Mouse (Mus musculus) myocyte (in vitro differentiated cells): Measurements from ENCODE around the gene Tet3. TPM values are rescaled to one million over a fixed set of nuclear protein-coding genes. Genes with fewer than 3 reads are reported as not detected.

Source experiments
- H3K27me3 ChIP-seq: one replicate; pipeline ENCODE4 v1.6.1; 2011; ENCODE audit not compliant: control insufficient read depth, insufficient read depth, insufficient read length
- H3K36me3 ChIP-seq: one replicate; pipeline ENCODE4 v1.6.1; 2011; ENCODE audit not compliant: control insufficient read depth, insufficient read depth
- H3K4me2 ChIP-seq: one replicate; pipeline ENCODE4 v1.6.1; 2011; ENCODE audit warnings: low read depth, control low read depth
- H3K4me3 ChIP-seq: one replicate; pipeline ENCODE4 v1.5.1; 2011; ENCODE audit warnings: mild to moderate bottlenecking, control low read depth, moderate library complexity
- H3K79me2 ChIP-seq: one replicate; pipeline ENCODE4 v1.6.1; 2011; ENCODE audit not compliant: control insufficient read depth, insufficient read depth
- H3ac ChIP-seq: one replicate; pipeline ENCODE4 v1.6.1; 2011; ENCODE audit not compliant: control insufficient read depth, insufficient read length
- CEBPB ChIP-seq: IDR thresholded peaks from 2 replicates; pipeline ENCODE4 v1.6.1; 2011; ENCODE audit warnings: mild to moderate bottlenecking, moderate library complexity; ENCODE audit not compliant: poor library complexity, insufficient read depth, severe bottlenecking
- E2F4 ChIP-seq: IDR thresholded peaks from one replicate; pipeline ENCODE4 v1.6.1; 2011; ENCODE audit warnings: mild to moderate bottlenecking, control low read depth, moderate library complexity; ENCODE audit not compliant: insufficient read depth
- MAX ChIP-seq: IDR thresholded peaks from one replicate; pipeline ENCODE4 v1.6.1; 2011; ENCODE audit warnings: low read depth, mild to moderate bottlenecking, control low read depth
- MYOD1 ChIP-seq, 3 experiments: IDR thresholded peaks; one replicate each; pipeline ENCODE4 v1.6.1; 2011; ENCODE audit warnings: control low read depth in 2 of 3, low read depth in 2 of 3, mild to moderate bottlenecking in 2 of 3, moderate library complexity in 1 of 3; ENCODE audit not compliant: insufficient read length in 2 of 3, control insufficient read depth in 1 of 3
- MYOG ChIP-seq, 3 experiments: IDR thresholded peaks; one replicate each; pipeline ENCODE4 v1.6.1; 2011; ENCODE audit warnings: control low read depth in 2 of 3, low read depth in 2 of 3, mild to moderate bottlenecking in 2 of 3; ENCODE audit not compliant: insufficient read length in 2 of 3, control insufficient read depth in 1 of 3, insufficient read depth in 1 of 3
- POLR2A ChIP-seq: IDR thresholded peaks from one replicate; pipeline ENCODE4 v1.6.1; 2011; ENCODE audit warnings: low read depth, mild to moderate bottlenecking, control low read depth, moderate library complexity; ENCODE audit not compliant: insufficient read length
- POLR2AphosphoS2 ChIP-seq: IDR thresholded peaks from one replicate; pipeline ENCODE4 v1.6.1; 2011; ENCODE audit warnings: low read depth, control low read depth; ENCODE audit not compliant: insufficient read length
- REST ChIP-seq: IDR thresholded peaks from one replicate; pipeline ENCODE4 v1.6.1; 2011; ENCODE audit warnings: mild to moderate bottlenecking, control low read depth, moderate library complexity; ENCODE audit not compliant: insufficient read depth, insufficient read length
- SRF ChIP-seq: IDR thresholded peaks from one replicate; pipeline ENCODE4 v1.6.1; 2011; ENCODE audit warnings: low read depth; ENCODE audit not compliant: control insufficient read depth, insufficient read length
- TCF12 ChIP-seq: IDR thresholded peaks from one replicate; pipeline ENCODE4 v1.6.1; 2011; ENCODE audit warnings: mild to moderate bottlenecking, control low read depth; ENCODE audit not compliant: poor library complexity, insufficient read depth, severe bottlenecking
- TCF3 ChIP-seq: IDR thresholded peaks from one replicate; pipeline ENCODE4 v1.6.1; 2011; ENCODE audit warnings: low read depth, control low read depth; ENCODE audit not compliant: insufficient read length
- USF1 ChIP-seq: IDR thresholded peaks from one replicate; pipeline ENCODE4 v1.6.1; 2011; ENCODE audit warnings: low read depth, mild to moderate bottlenecking, control low read depth, moderate library complexity
- polyA plus RNA-seq: library from polyadenylated mRNA; unstranded; fragments of >200 nt; fragmentation: generic; extraction: Trizol; gene quantifications from one replicate; pipeline ENCODE4 v1.2.1, GENCODE M21; 2012; ENCODE audit warnings: missing spikeins

Tet3 gene
- polyA plus RNA-seq, 1 experiment: 11.4 TPM

- Histone ChIP-seq H3K36me3 (peaks cover 12% of the 10 kb centered on the region), H3K79me2 (peaks cover 43% of the 10 kb centered on the region), H3K4me3 (peak overlapping the region; percentile 82), H3K4me2 (peak overlapping the region; percentile 86), H3ac (peak overlapping the region; percentile 71), H3K27me3 (no peaks in the 10 kb centered on the region)
- TF ChIP-seq MYOD1 (IDR thresholded peaks at IDR 0.05; ENCODE audit: control insufficient read depth in 1 of 3, insufficient read length in 2 of 3, low read depth in 2 of 3) (no peak), SRF (no peak), CEBPB (no peak), E2F4 (no peak), TCF3 (no peak), POLR2AphosphoS2 (no peak)
Measured at GRCm38 (mm10) chr6:83326394-83326736, 132.5 kb downstream of the Tet3 start.

- H3K4me3 ChIP-seq: peak within 1 kb of the TSS; percentile 82
- peaks cover 12% of the 10 kb centered on the region for H3K36me3 ChIP-seq
- TF ChIP-seq CEBPB (no peak), REST (no peak), TCF12 (no peak), E2F4 (peak; percentile 29), TCF3 (no peak), MYOD1 (IDR thresholded peaks at IDR 0.05; ENCODE audit: control insufficient read depth in 1 of 3, insufficient read length in 2 of 3, low read depth in 2 of 3) (no peak), MYOG (IDR thresholded peaks at IDR 0.05; ENCODE audit: control insufficient read depth in 1 of 3, insufficient read depth in 1 of 3, insufficient read length in 2 of 3, low read depth in 2 of 3) (peak in 2 of 3 experiments; percentile 23), USF1 (no peak), POLR2AphosphoS2 (peak; percentile 91), POLR2A (peak; percentile 92), SRF (no peak), MAX (no peak)
- no peaks in the 10 kb centered on the region for H3K27me3 ChIP-seq
- peak within 1 kb of the TSS; percentile 97 for H3K4me2 ChIP-seq
- H3K79me2 ChIP-seq: peaks cover 43% of the 10 kb centered on the region
- H3ac ChIP-seq: peak within 1 kb of the TSS; percentile 71
Measured at GRCm38 (mm10) chr6:83325525-83326393, 133.1 kb downstream of the Tet3 start, which contains the start of the genes Mthfd2 and Mob1a. Mthfd2 (minus strand) TSS chr6:83325908. Mob1a (plus strand) TSS chr6:83326016.

GRCm38 (mm10) chr6:83323652-83324419 lies 135.0 kb downstream of the Tet3 start:
- Histone ChIP-seq H3K79me2 (peaks cover 26% of the 10 kb centered on the region), H3K4me2 (no peak overlapping the region), H3K4me3 (no peak overlapping the region), H3K27me3 (no peaks in the 10 kb centered on the region), H3ac (no peak overlapping the region), H3K36me3 (peaks cover 2% of the 10 kb centered on the region)
- TF ChIP-seq USF1 (no peak), MYOG (IDR thresholded peaks at IDR 0.05; ENCODE audit: control insufficient read depth in 1 of 3, insufficient read depth in 1 of 3, insufficient read length in 2 of 3, low read depth in 2 of 3) (no peak), POLR2AphosphoS2 (no peak), CEBPB (no peak), TCF3 (no peak), TCF12 (no peak), E2F4 (no peak), SRF (no peak), MAX (no peak), REST (no peak)

- peaks cover 16% of the 10 kb centered on the region for H3K79me2 ChIP-seq
- no peaks in the 10 kb centered on the region for H3K36me3 ChIP-seq
- H3K4me2 ChIP-seq: no peak overlapping the region
- no peak overlapping the region for H3K4me3 ChIP-seq
- no peak overlapping the region for H3ac ChIP-seq
- no peaks in the 10 kb centered on the region for H3K27me3 ChIP-seq
- TF ChIP-seq USF1 (no peak), TCF12 (no peak), SRF (no peak)
Measured at GRCm38 (mm10) chr6:83322794-83323193, 136.1 kb downstream of the Tet3 start.
